Mouse (Mus musculus) megakaryocyte-erythroid progenitor cell, adult 5 weeks (primary cell): ENCODE results near the gene Raet1e. TPM values are rescaled to one million over a fixed set of nuclear protein-coding genes. Genes with fewer than 3 reads are reported as not detected.

ENCODE experiments used
- polyA plus RNA-seq: library from polyadenylated mRNA; stranded (reverse); fragments of >175 nt; gene quantifications from 2 replicates; pipeline ENCODE4 v1.2.3, GENCODE M21; 2012

Raet1e gene
- polyA plus RNA-seq = 0.24 TPM in 1 of 2 replicates, not detected in the other

DNA sequence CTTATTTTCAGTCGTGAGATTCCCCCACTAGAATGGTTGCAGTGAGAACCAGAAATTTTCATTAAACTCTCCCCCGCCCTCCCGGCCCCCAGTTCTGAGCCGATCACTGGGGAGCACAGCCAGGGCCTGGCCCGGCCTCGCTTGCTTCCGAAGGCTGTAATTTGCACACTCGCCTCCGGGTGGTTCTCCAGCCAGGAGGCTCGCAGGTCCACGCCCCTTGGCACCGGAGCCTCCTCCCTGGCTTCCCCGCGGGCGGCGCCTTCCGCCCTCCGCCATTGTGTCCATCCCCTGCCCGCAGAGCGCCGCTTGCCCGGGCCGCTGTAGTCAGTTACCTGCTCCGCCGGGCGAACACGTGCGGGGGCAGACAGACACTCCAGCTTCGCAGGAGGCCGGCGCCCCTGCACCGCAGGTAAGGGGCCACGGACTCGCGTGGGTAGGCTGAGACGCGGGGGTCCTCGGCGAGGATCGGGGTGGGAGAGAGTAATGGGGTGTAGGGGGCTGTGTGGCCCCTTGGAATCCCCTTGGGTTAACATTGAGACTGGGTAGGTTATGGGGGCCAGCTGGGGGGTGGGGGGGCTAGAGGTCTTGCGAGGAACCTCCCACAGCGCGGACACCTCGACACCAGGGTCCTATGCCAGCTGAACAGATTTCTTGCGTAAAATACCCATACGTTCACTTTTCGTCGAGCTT is at the start of gene Raet1e, which contains the start of gene H60b:
Raet1e (plus strand) TSS at position 260 of the 690 bp plus-strand sequence.
H60b (plus strand) TSS at position 277 of the 690 bp plus-strand sequence.

DNA sequence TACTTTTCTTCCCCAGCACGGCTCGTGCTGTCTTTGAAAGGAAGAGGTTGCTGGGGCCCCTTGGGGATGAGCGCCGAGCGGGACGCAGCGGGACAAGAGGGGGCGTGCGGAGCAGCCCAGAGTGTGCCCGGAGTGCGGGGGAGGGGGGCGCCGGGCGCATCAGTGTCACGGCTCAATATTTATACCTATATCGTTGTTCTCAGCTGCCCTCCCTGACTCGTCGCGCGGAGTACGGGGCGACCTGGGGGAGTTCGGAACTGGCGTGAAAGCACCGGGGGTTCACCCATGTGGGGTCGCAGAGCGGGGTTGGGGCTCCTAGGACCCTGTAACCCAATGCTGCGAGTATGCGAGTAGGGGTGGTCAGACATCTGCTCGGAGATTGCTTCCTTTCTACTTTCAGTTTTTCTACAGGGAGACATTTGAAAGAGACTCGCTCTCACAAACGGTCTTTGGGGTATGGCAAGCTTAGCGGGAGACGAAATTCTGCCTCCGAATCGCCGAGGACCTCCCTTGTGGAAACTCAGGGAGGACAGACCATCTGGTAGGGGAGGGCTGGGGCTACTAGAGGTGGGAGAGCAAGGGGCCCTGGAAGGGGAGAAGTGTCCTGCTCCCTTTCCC is 9.2 kb upstream of the Raet1e start, which contains the start of gene E030030I06Rik:
E030030I06Rik (minus strand) TSS at position 198 of the 618 bp plus-strand sequence.

GRCm38 (mm10) chr10:22360252-22360651 is 201.9 kb downstream of the Raet1e start, which contains the start of gene Raet1d:
Raet1d (plus strand) TSS chr10:22360552.

Other genes with a start within 250 kb of the Raet1e start
- gene 4930444G20Rik, start 90.5 kb upstream of the Raet1e start, polyA plus RNA-seq = not detected in 2 replicates
- 8.5 and 11.8 TPM in 2 replicates for gene E030030I06Rik, start 9.3 kb upstream of the Raet1e start, polyA plus RNA-seq
- not detected in 2 replicates for gene H60b, start within 50 bp of the Raet1e start, polyA plus RNA-seq
- not detected in 2 replicates for gene Raet1d, start 202.0 kb downstream of the Raet1e start, polyA plus RNA-seq